Mouse (Mus musculus) heart, adult 2 months (tissue): Measurements from ENCODE around the gene Gm20388.

Experiments
- CTCF ChIP-seq: fragments of 200-600 bp; IDR thresholded peaks from 2 replicates; pipeline ENCODE4 v1.8.1; 2022; ENCODE audit warnings: antibody characterized with exemption, mild to moderate bottlenecking, moderate library complexity
- POLR2A ChIP-seq: fragments of 200-500 bp; IDR thresholded peaks from 2 replicates; pipeline ENCODE4 v1.6.1; 2011; ENCODE audit warnings: mild to moderate bottlenecking, low read depth, low read length, control low read depth; ENCODE audit not compliant: insufficient read depth

- TF ChIP-seq CTCF (no peak), POLR2A (no peak)
Observed at GRCm38 (mm10) chr8:124250255-124250654, 4339.6 kb downstream of the Gm20388 start.
